Mouse (Mus musculus) MEL (cell line): ENCODE data around the gene Mrm3. TPM values are rescaled to one million over a fixed set of nuclear protein-coding genes. Genes with fewer than 3 reads are reported as not detected.

Experiments
- DNase-seq: peaks from one replicate; pipeline ENCODE4 v3.0.0; 2011; ENCODE audit warnings: low read depth, low spot score
- H3K27ac ChIP-seq: 2 replicates; pipeline ENCODE4 v1.5.1; 2012; ENCODE audit warnings: low read depth, mild to moderate bottlenecking, control low read depth, low read length, moderate library complexity; ENCODE audit not compliant: control insufficient read depth
- H3K27me3 ChIP-seq, 2 experiments: fragments of 150-350 bp in 1 of 2; sonication (generic) in 1 of 2; 2 replicates each; pipeline ENCODE4 v1.6.1; 2012; ENCODE audit warnings: low read length in 2 of 2, mild to moderate bottlenecking in 2 of 2, improper control_type of control experiment in 1 of 2, moderate library complexity in 1 of 2; ENCODE audit not compliant: insufficient read depth in 2 of 2, control insufficient read depth in 1 of 2
- H3K36me3 ChIP-seq, 2 experiments: 2 replicates each; pipeline ENCODE4 v1.6.1; 2012 to 2014; ENCODE audit warnings: low read length in 2 of 2, improper control_type of control experiment in 1 of 2, inconsistent platforms in 1 of 2, mild to moderate bottlenecking in 1 of 2; ENCODE audit not compliant: insufficient read depth in 2 of 2, control insufficient read depth in 1 of 2
- H3K4me1 ChIP-seq, 2 experiments: fragments of 150-350 bp in 1 of 2; sonication (generic) in 1 of 2; 2 replicates each; pipeline ENCODE4 v1.6.1; 2012; ENCODE audit warnings: low read length in 2 of 2, improper control_type of control experiment in 1 of 2, mild to moderate bottlenecking in 1 of 2; ENCODE audit not compliant: insufficient read depth in 2 of 2, control insufficient read depth in 1 of 2
- H3K4me3 ChIP-seq, 2 experiments: fragments of 150-350 bp in 1 of 2; sonication (generic) in 1 of 2; 2 replicates each; pipeline ENCODE4 v1.5.1; 2012; ENCODE audit warnings: low read depth in 2 of 2, low read length in 2 of 2, mild to moderate bottlenecking in 2 of 2, moderate library complexity in 2 of 2, control low read depth in 1 of 2, improper control_type of control experiment in 1 of 2; ENCODE audit not compliant: control insufficient read depth in 1 of 2, insufficient read depth in 1 of 2
- H3K79me2 ChIP-seq: 2 replicates; pipeline ENCODE4 v1.6.1; 2012; ENCODE audit warnings: mild to moderate bottlenecking, low read length, moderate library complexity; ENCODE audit not compliant: control insufficient read depth, poor library complexity, insufficient read depth
- H3K9ac ChIP-seq: 2 replicates; pipeline ENCODE4 v1.6.1; 2012; ENCODE audit warnings: low read depth, mild to moderate bottlenecking, control low read depth, low read length, moderate library complexity; ENCODE audit not compliant: control insufficient read depth, poor library complexity, severe bottlenecking
- H3K9me3 ChIP-seq: fragments of 150-350 bp; sonication (generic); replicated peaks from 2 replicates; pipeline ENCODE4 v1.6.1; 2012; ENCODE audit warnings: mild to moderate bottlenecking, low read length, improper control_type of control experiment, moderate library complexity; ENCODE audit not compliant: insufficient read depth
- BHLHE40 ChIP-seq: IDR thresholded peaks from 2 replicates; pipeline ENCODE4 v1.6.1; 2012; ENCODE audit warnings: low read depth, mild to moderate bottlenecking, inconsistent platforms, low read length, improper control_type of control experiment, borderline replicate concordance
- CHD1 ChIP-seq: IDR thresholded peaks from 2 replicates; pipeline ENCODE4 v1.6.1; 2012; ENCODE audit warnings: low read depth, mild to moderate bottlenecking, inconsistent platforms, low read length, improper control_type of control experiment
- CTCF ChIP-seq, 3 experiments: IDR thresholded peaks in 2 of 3; conservative IDR thresholded peaks in 1 of 3; 2 replicates each; pipeline ENCODE4 v1.5.1; 2011 to 2012; ENCODE audit warnings: low read length in 3 of 3, low read depth in 2 of 3, mild to moderate bottlenecking in 2 of 3, improper control_type of control experiment in 1 of 3, inconsistent platforms in 1 of 3, mixed read lengths in 1 of 3, moderate library complexity in 1 of 3; ENCODE audit not compliant: control insufficient read depth in 1 of 3, insufficient read depth in 1 of 3, poor library complexity in 1 of 3, severe bottlenecking in 1 of 3
- E2F4 ChIP-seq: IDR thresholded peaks from 2 replicates; pipeline ENCODE4 v1.6.1; 2011; ENCODE audit warnings: low read depth, low read length, improper control_type of control experiment, borderline replicate concordance
- EP300 ChIP-seq, 2 experiments: IDR thresholded peaks; 2 replicates each; pipeline ENCODE4 v1.6.1; 2011; ENCODE audit warnings: improper control_type of control experiment in 2 of 2, low read length in 2 of 2, low read depth in 1 of 2, mild to moderate bottlenecking in 1 of 2
- HCFC1 ChIP-seq: IDR thresholded peaks from 2 replicates; pipeline ENCODE4 v1.6.1; 2012; ENCODE audit warnings: low read depth, mild to moderate bottlenecking, inconsistent platforms, low read length, improper control_type of control experiment, moderate library complexity
- MAX ChIP-seq: IDR thresholded peaks from 2 replicates; pipeline ENCODE4 v1.6.1; 2011; ENCODE audit warnings: low read length, improper control_type of control experiment
- MAZ ChIP-seq: IDR thresholded peaks from 2 replicates; pipeline ENCODE4 v1.6.1; 2012; ENCODE audit warnings: low read depth, mild to moderate bottlenecking, inconsistent platforms, low read length, improper control_type of control experiment
- MXI1 ChIP-seq: IDR thresholded peaks from 2 replicates; pipeline ENCODE4 v1.6.1; 2011; ENCODE audit warnings: mild to moderate bottlenecking, low read depth, low read length, improper control_type of control experiment
- MYB ChIP-seq: IDR thresholded peaks from 2 replicates; pipeline ENCODE4 v1.6.1; 2011; ENCODE audit warnings: mild to moderate bottlenecking, low read depth, low read length, improper control_type of control experiment
- NELFE ChIP-seq: IDR thresholded peaks from 2 replicates; pipeline ENCODE4 v1.6.1; 2011; ENCODE audit warnings: low read depth, low read length, improper control_type of control experiment
- NRF1 ChIP-seq: IDR thresholded peaks from 2 replicates; pipeline ENCODE4 v1.6.1; 2014; ENCODE audit warnings: low read depth, mild to moderate bottlenecking, inconsistent platforms, low read length, improper control_type of control experiment, moderate library complexity; ENCODE audit not compliant: poor library complexity, insufficient read depth, severe bottlenecking
- POLR2A ChIP-seq, 2 experiments: IDR thresholded peaks; 2 replicates each; pipeline ENCODE4 v1.6.1; 2011 to 2012; ENCODE audit warnings: low read length in 2 of 2, mild to moderate bottlenecking in 2 of 2, control low read depth in 1 of 2, improper control_type of control experiment in 1 of 2, low read depth in 1 of 2, moderate library complexity in 1 of 2; ENCODE audit not compliant: control insufficient read depth in 1 of 2, insufficient read depth in 1 of 2, poor library complexity in 1 of 2
- SIN3A ChIP-seq: IDR thresholded peaks from 2 replicates; pipeline ENCODE4 v1.6.1; 2012; ENCODE audit warnings: low read length, improper control_type of control experiment, inconsistent platforms
- UBTF ChIP-seq: IDR thresholded peaks from 2 replicates; pipeline ENCODE4 v1.6.1; 2012; ENCODE audit warnings: low read depth, mild to moderate bottlenecking, inconsistent platforms, low read length, improper control_type of control experiment, moderate library complexity, borderline replicate concordance; ENCODE audit not compliant: insufficient read depth
- USF1 ChIP-seq: IDR thresholded peaks from 2 replicates; pipeline ENCODE4 v1.6.1; 2014; ENCODE audit warnings: low read depth, mild to moderate bottlenecking, inconsistent platforms, low read length, improper control_type of control experiment, moderate library complexity
- ZMIZ1 ChIP-seq: IDR thresholded peaks from 2 replicates; pipeline ENCODE4 v1.6.1; 2012; ENCODE audit warnings: low read depth, mild to moderate bottlenecking, inconsistent platforms, low read length, improper control_type of control experiment, moderate library complexity
- polyA plus RNA-seq, 2 experiments: library from polyadenylated mRNA; stranded (reverse) in 1 of 2; unstranded in 1 of 2; fragments of >175 nt in 1 of 2; fragments of >200 nt in 1 of 2; gene quantifications; 2 replicates each; pipeline versions ENCODE4 v1.2.1 to v1.2.4; 2012; ENCODE audit warnings: low replicate concordance in 2 of 2, low read depth in 1 of 2; ENCODE audit not compliant: insufficient read length in 2 of 2, insufficient read depth in 1 of 2, missing spikeins in 1 of 2
- total RNA-seq: library from RNA; depleted of rRNA; stranded (reverse); fragments of 300-350 nt; gene quantifications from 2 replicates; pipeline ENCODE4 v1.2.3, GENCODE M21; 2012

The Mrm3 gene
- total and polyA plus RNA-seq, 3 experiments = 27.7 to 65.7 TPM; not detected in 1

DNA sequence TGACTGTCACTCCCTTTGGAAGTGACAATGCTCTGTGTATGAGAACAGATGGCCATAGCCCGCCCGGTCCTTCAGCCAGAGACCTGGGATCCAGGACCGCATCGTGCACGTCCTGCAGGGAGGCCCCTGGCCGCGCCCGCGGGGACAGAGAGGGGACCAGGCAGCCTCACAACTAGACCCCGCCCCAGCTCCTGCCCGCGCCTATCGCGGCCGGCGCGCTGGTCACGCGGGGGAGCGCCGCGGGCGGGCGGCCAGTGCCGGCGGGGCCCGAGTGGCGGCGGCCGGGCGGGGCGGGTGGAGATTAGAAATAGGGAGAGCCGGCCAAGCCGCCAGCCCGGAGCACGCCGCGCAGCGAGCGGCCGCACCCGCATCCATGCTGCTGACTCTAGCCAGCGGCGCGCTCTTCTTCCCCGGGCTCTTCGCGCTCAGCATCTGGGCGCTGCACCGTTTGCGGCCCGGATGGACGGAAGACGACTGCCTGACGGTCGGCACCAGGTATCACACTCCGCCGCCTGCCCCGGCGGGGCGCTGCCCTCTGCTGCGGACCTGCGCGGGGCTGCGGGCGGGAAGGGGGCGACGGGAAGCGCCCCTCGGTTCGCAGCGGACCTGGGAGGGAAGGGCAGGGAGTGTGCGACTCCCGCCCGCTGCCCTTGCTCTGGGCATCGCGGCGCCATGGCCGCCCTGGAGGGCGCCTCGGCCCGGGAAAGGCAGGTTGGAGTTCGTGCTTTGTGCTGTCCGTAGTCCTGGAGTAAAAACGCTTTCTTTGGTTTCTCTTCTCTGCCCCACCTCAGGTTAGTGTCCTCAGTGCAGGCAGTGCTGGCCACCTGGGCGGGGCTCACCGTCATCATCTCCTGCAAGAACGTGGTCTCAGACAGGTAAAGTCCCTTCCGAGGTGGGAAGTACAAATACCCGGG is 41.5 kb upstream of the Mrm3 start:
- peak; percentile 75 for DNase-seq
- peak overlapping the region; percentile 83 to 87 for H3K4me3 ChIP-seq
- peaks cover 0 to 2% of the 10 kb centered on the region in 2 experiments; a peak in 1 of 4 replicates for H3K36me3 ChIP-seq
- H3K27ac ChIP-seq = no peak overlapping the region
- peaks cover 5% of the 10 kb centered on the region; the same call in 1 of the 2 replicates for H3K79me2 ChIP-seq
- TF ChIP-seq MAZ (peak; percentile 70; the same call in 1 of the 2 replicates), POLR2A (IDR thresholded peaks at IDR 0.05; ENCODE audit: control insufficient read depth in 1 of 2, insufficient read depth in 1 of 2, low read depth in 1 of 2, low read length in 2 of 2, poor library complexity in 1 of 2) (peak; percentile 43 to 67; a peak in 2 of 4 replicates), EP300 (IDR thresholded peaks at IDR 0.05; ENCODE audit: low read depth in 1 of 2, low read length in 2 of 2) (no peak), USF1 (peak; percentile 85), NELFE (peak; percentile 51), MAX (0 out of 2 replicates have a peak, but pooled peaks have one; percentile 27), NRF1 (peak; percentile 9; the same call in 1 of the 2 replicates), SIN3A (peak; percentile 42), ZMIZ1 (peak; percentile 36; the same call in 1 of the 2 replicates), MXI1 (peak; percentile 73), CTCF (IDR thresholded peaks at IDR 0.05 in 2 of 3, conservative IDR thresholded peaks at IDR 0.05 in 1 of 3; ENCODE audit: control insufficient read depth in 1 of 3, insufficient read depth in 1 of 3, low read depth in 2 of 3, low read length in 3 of 3, poor library complexity in 1 of 3, severe bottlenecking in 1 of 3) (0 out of 6 replicates have a peak, but pooled peaks of 1 of the 3 experiments have one; percentile 4), CHD1 (no peak), MYB (no peak), UBTF (0 out of 2 replicates have a peak, but pooled peaks have one; percentile 15)
- H3K9me3 ChIP-seq = no peaks in the 10 kb centered on the region
- H3K9ac ChIP-seq = peak overlapping the region; percentile 85
- peaks cover 0 to 4% of the 10 kb centered on the region in 2 experiments; a peak in 2 of 4 replicates for H3K27me3 ChIP-seq
- peaks cover 3 to 10% of the 10 kb centered on the region in 2 experiments; a peak in 3 of 4 replicates for H3K4me1 ChIP-seq

DNA sequence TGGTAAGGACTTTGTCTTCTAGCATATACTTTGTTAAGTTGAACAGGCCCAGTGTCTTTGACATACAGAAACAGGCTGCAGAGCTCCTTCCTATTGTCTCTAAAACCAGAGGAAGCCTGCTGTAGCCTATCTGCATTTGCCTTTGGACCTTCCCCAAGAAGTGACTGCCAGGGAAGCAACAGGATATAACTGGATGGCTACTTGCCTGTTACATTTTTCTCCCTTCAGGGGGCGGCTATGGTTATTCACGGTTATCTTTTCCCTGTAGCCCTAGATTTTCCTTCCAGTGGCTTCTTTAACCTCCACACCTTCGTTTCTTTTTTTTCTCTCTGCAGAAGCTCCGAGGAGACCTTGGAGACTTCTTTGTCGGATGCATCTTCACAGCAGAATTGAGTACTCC is 36.7 kb upstream of the Mrm3 start:
- Histone ChIP-seq H3K27me3 (peaks cover 0 to 2% of the 10 kb centered on the region in 2 experiments; a peak in 1 of 4 replicates), H3K4me3 (no peak overlapping the region), H3K9ac (no peak overlapping the region), H3K79me2 (peaks cover 5% of the 10 kb centered on the region; the same call in 1 of the 2 replicates), H3K27ac (no peak overlapping the region), H3K4me1 (peaks cover 2 to 15% of the 10 kb centered on the region in 2 experiments; a peak in 3 of 4 replicates), H3K36me3 (peaks cover 0 to 13% of the 10 kb centered on the region in 2 experiments; a peak in 2 of 4 replicates), H3K9me3 (no peaks in the 10 kb centered on the region)
- TF ChIP-seq NRF1 (no peak), MYB (no peak), HCFC1 (no peak), BHLHE40 (no peak), E2F4 (no peak)
- no peak for DNase-seq
